Mouse (Mus musculus) mature B cell (primary cell): ENCODE results near the gene Ninj1.

Source experiments
- in situ Hi-C: fragments of 300-500 bp; cut with MboI; formaldehyde crosslinking; loops from 2 replicates; pipeline ENCODE4 v1.14.3; 2019

The Ninj1 gene

GRCm38 (mm10) chr13:49187288-49188218 lies at the start of gene Ninj1:
Gene Ninj1 (plus strand): TSS chr13:49187485.
- in situ Hi-C loops, result no loop called here

- in situ Hi-C loops, result no loop called here
Measured at GRCm38 (mm10) chr13:49140567-49140966, 46.7 kb upstream of the Ninj1 start.

GRCm38 (mm10) chr13:49142396-49142795 lies 44.9 kb upstream of the Ninj1 start:
- in situ Hi-C loops, result no loop called here

- in situ Hi-C loops, result no loop called here
Measured at GRCm38 (mm10) chr13:49143323-49143722, 44.0 kb upstream of the Ninj1 start.

GRCm38 (mm10) chr13:49144451-49144850 lies 42.8 kb upstream of the Ninj1 start:
- in situ Hi-C loops, result no loop called here

- in situ Hi-C loops, result no loop called here
Measured at GRCm38 (mm10) chr13:49145396-49145795, 41.9 kb upstream of the Ninj1 start.

- in situ Hi-C loops, result no loop called here
Measured at GRCm38 (mm10) chr13:49146040-49146697, 41.1 kb upstream of the Ninj1 start.

- in situ Hi-C loops, result no loop called here
Measured at GRCm38 (mm10) chr13:49146698-49147006, 40.6 kb upstream of the Ninj1 start.

- in situ Hi-C loops, result no loop called here
Measured at GRCm38 (mm10) chr13:49147007-49147857, 40.1 kb upstream of the Ninj1 start.

- in situ Hi-C loops, result no loop called here
Measured at GRCm38 (mm10) chr13:49147858-49148226, 39.4 kb upstream of the Ninj1 start, which contains the start of gene Wnk2. Gene Wnk2 (minus strand): TSS chr13:49148014.

GRCm38 (mm10) chr13:49148687-49149086 lies 38.6 kb upstream of the Ninj1 start:
- in situ Hi-C loops, result no loop called here

- in situ Hi-C loops, result no loop called here
Measured at GRCm38 (mm10) chr13:49154028-49154427, 33.3 kb upstream of the Ninj1 start.

- in situ Hi-C loops, result no loop called here
Measured at GRCm38 (mm10) chr13:49154621-49155020, 32.7 kb upstream of the Ninj1 start.

- in situ Hi-C loops, result no loop called here
Measured at GRCm38 (mm10) chr13:49156645-49157044, 30.6 kb upstream of the Ninj1 start.

- in situ Hi-C loops, result no loop called here
Measured at GRCm38 (mm10) chr13:49158040-49158713, 29.1 kb upstream of the Ninj1 start.

- in situ Hi-C loops, result no loop called here
Measured at GRCm38 (mm10) chr13:49161236-49161635, 26.0 kb upstream of the Ninj1 start.

- in situ Hi-C loops, result no loop called here
Measured at GRCm38 (mm10) chr13:49162722-49163121, 24.6 kb upstream of the Ninj1 start.

GRCm38 (mm10) chr13:49163645-49164044 lies 23.6 kb upstream of the Ninj1 start:
- in situ Hi-C loops, result no loop called here

- in situ Hi-C loops, result no loop called here
Measured at GRCm38 (mm10) chr13:49167081-49167480, 20.2 kb upstream of the Ninj1 start.

GRCm38 (mm10) chr13:49169448-49170207 lies 17.7 kb upstream of the Ninj1 start:
- in situ Hi-C loops, result no loop called here

GRCm38 (mm10) chr13:49170623-49171022 lies 16.7 kb upstream of the Ninj1 start:
- in situ Hi-C loops, result no loop called here
